Comparison of ENCODE assay signal across 32 mouse cellular contexts in genomic region chr12:86027747-86028146, GRCm38 (mm10). TPM values are rescaled to one million over a fixed set of nuclear protein-coding genes. Genes with fewer than 3 reads are reported as not detected.
"Had no signal": no experiment of that assay in that cellular context is flagged by ENCODE, and none has a peak within 500 bp of the region (broad histone marks: within the 10 kb centered on the region; RNA-seq: fewer than 3 reads in every experiment).

No protein-coding gene starts in this region.

- H3K27ac ChIP-seq: limb, embryonic 10.5 days; limb, embryonic 12.5 days; limb, embryonic 13.5 days; limb, embryonic 15.5 days; liver, embryonic 12.5 days; liver, embryonic 13.5 days; liver, embryonic 14.5 days; liver, embryonic 15.5 days; lung, embryonic 15.5 days; macrophage; midbrain, embryonic 10.5 days; midbrain, embryonic 12.5 days; midbrain, embryonic 13.5 days; midbrain, embryonic 15.5 days had no signal

- H3K4me1 ChIP-seq: midbrain, embryonic 15.5 days had no signal

- H3K36me3 ChIP-seq: limb, embryonic 12.5 days; limb, embryonic 13.5 days; limb, embryonic 15.5 days; liver, embryonic 13.5 days; midbrain, embryonic 10.5 days; midbrain, embryonic 15.5 days had no signal

- H3K9ac ChIP-seq: limb, embryonic 12.5 days; limb, embryonic 13.5 days; limb, embryonic 15.5 days; liver, embryonic 12.5 days; liver, embryonic 13.5 days; liver, embryonic 14.5 days; liver, embryonic 15.5 days; liver, postnatal 0 days; lung, embryonic 14.5 days; lung, embryonic 15.5 days; midbrain, embryonic 12.5 days; midbrain, embryonic 13.5 days; midbrain, embryonic 15.5 days had no signal

- H3K4me2 ChIP-seq: limb, embryonic 12.5 days; limb, embryonic 13.5 days; limb, embryonic 15.5 days; liver, embryonic 11.5 days; liver, embryonic 12.5 days; liver, embryonic 13.5 days; liver, embryonic 15.5 days; lung, embryonic 14.5 days; lung, embryonic 15.5 days; midbrain, embryonic 11.5 days; midbrain, embryonic 12.5 days; midbrain, embryonic 13.5 days; midbrain, embryonic 15.5 days had no signal

- ATAC-seq: liver, embryonic 12.5 days; liver, postnatal 0 days; lung, postnatal 0 days; midbrain, embryonic 15.5 days; midbrain, embryonic 16.5 days had no signal

- DNase-seq: liver, embryonic 13.5 days; liver, postnatal 0 days; lung, adult 18-20 months; lung, adult 2 months; lung, postnatal 10 days; lung, postnatal 14 days; lung, postnatal 36 days; lung, postnatal 4 days had no signal

- H3K9me3 ChIP-seq: limb, embryonic 10.5 days; limb, embryonic 12.5 days; limb, embryonic 13.5 days; limb, embryonic 15.5 days; liver, embryonic 12.5 days; liver, embryonic 13.5 days; liver, embryonic 15.5 days; lung, embryonic 15.5 days; megakaryocyte, embryonic 14.5 days; midbrain, embryonic 10.5 days; midbrain, embryonic 12.5 days; midbrain, embryonic 13.5 days; midbrain, embryonic 15.5 days had no signal

- H3K27me3 ChIP-seq: limb, embryonic 12.5 days; limb, embryonic 13.5 days; limb, embryonic 15.5 days; liver, embryonic 12.5 days; liver, embryonic 13.5 days; liver, embryonic 15.5 days; lung, embryonic 15.5 days; megakaryocyte, embryonic 14.5 days; midbrain, embryonic 12.5 days; midbrain, embryonic 13.5 days; midbrain, embryonic 15.5 days had no signal

- H3K4me3 ChIP-seq: limb, embryonic 10.5 days; limb, embryonic 12.5 days; limb, embryonic 13.5 days; limb, embryonic 15.5 days; liver, embryonic 12.5 days; liver, embryonic 13.5 days; liver, embryonic 15.5 days; lung, embryonic 15.5 days; megakaryocyte, embryonic 14.5 days; midbrain, embryonic 10.5 days; midbrain, embryonic 12.5 days; midbrain, embryonic 13.5 days; midbrain, embryonic 15.5 days; myocyte had no signal

RNA-seq across cellular contexts. Expression of gene Tgfb3, which starts 51.1 kb away (rescaled TPM):
- total RNA-seq: megakaryocyte progenitor cell, adult 5-6 weeks; megakaryocyte, adult 5-6 weeks; megakaryocyte-erythroid progenitor cell, adult 5-6 weeks had no signal

RNA-seq across cellular contexts. Expression of gene Ift43, which starts 54.6 kb away (rescaled TPM):
- total RNA-seq: megakaryocyte-erythroid progenitor cell, adult 5-6 weeks; monocyte, adult 5-6 weeks had no signal
